Mouse (Mus musculus) midbrain, postnatal 0 days (tissue): Measurements from ENCODE around the gene Negr1. TPM values are rescaled to one million over a fixed set of nuclear protein-coding genes. Genes with fewer than 3 reads are reported as not detected.

Experiments used
- ATAC-seq: fragments of 200-750 bp; cut with Nextera tagmentation; 2 replicates; pipeline ENCODE4 v1.8.0; 2017; ENCODE audit warnings: moderate number of reproducible peaks, mild to moderate bottlenecking, moderate TSS enrichment, moderate library complexity; ENCODE audit not compliant: low FRiP score
- DNase-seq: peaks from one replicate; pipeline ENCODE4 v3.0.0-alpha.2; 2015; ENCODE audit warnings: low spot score
- H3K27ac ChIP-seq: fragments of 300-500 bp; sonication (generic); 2 replicates; pipeline ENCODE4 v1.5.1; 2014; ENCODE audit warnings: low read depth, mild to moderate bottlenecking, low read length, mixed read lengths
- H3K27me3 ChIP-seq: fragments of 300-500 bp; sonication (generic); 2 replicates; pipeline ENCODE4 v1.6.1; 2014; ENCODE audit warnings: low read length, control low read depth, mixed read lengths; ENCODE audit not compliant: insufficient read depth
- H3K36me3 ChIP-seq: fragments of 300-500 bp; sonication (generic); 2 replicates; pipeline ENCODE4 v1.6.1; 2014; ENCODE audit warnings: low read length, control low read depth, mixed read lengths; ENCODE audit not compliant: insufficient read depth
- H3K4me1 ChIP-seq: fragments of 300-500 bp; sonication (generic); 2 replicates; pipeline ENCODE4 v1.6.1; 2014; ENCODE audit warnings: mild to moderate bottlenecking, control low read depth, antibody characterized with exemption, low read length, mixed read lengths; ENCODE audit not compliant: insufficient read depth
- H3K4me2 ChIP-seq: fragments of 300-500 bp; sonication (generic); 2 replicates; pipeline ENCODE4 v1.6.1; 2014; ENCODE audit warnings: low read depth, mild to moderate bottlenecking, low read length, mixed read lengths; ENCODE audit not compliant: poor library complexity, severe bottlenecking
- H3K4me3 ChIP-seq: fragments of 300-500 bp; sonication (generic); 2 replicates; pipeline ENCODE4 v1.5.1; 2014; ENCODE audit warnings: low read depth, mild to moderate bottlenecking, low read length, moderate library complexity
- H3K9ac ChIP-seq: fragments of 300-500 bp; sonication (generic); replicated peaks from 2 replicates; pipeline ENCODE4 v1.6.1; 2014; ENCODE audit warnings: mild to moderate bottlenecking, low read length, moderate library complexity, mixed read lengths; ENCODE audit not compliant: poor library complexity, severe bottlenecking
- H3K9me3 ChIP-seq: fragments of 300-500 bp; sonication (generic); 2 replicates; pipeline ENCODE4 v1.6.1; 2016; ENCODE audit warnings: low read length, control low read depth
- CTCF ChIP-seq: IDR thresholded peaks from 2 replicates; pipeline ENCODE4 v1.5.1; 2016; ENCODE audit warnings: antibody characterized with exemption, mild to moderate bottlenecking
- WGBS: fragments of 180-500 bp; shearing (Covaris S2); extraction: QIAGEN DNeasy Blood & Tissue Kit; methylation state at CpG from one replicate; pipeline ENCODE4 v1.1.7; 2014; 5-methylcytosine and 5-hydroxymethylcytosine counted together
- polyA plus RNA-seq: library from polyadenylated mRNA; unstranded; fragments of >200 nt; fragmentation: Nextera tagmentation; extraction: Ambion mirVana; gene quantifications from 2 replicates; pipeline ENCODE4 v1.2.1, GENCODE M21; 2015
- total RNA-seq: library from RNA; depleted of rRNA; stranded (reverse); fragments of >200 nt; gene quantifications from 2 replicates; pipeline ENCODE4 v1.2.3, GENCODE M21; 2014

Gene Negr1
- total and polyA plus RNA-seq, 2 experiments from 2014 or later, result 80.2 to 180 TPM

DNA sequence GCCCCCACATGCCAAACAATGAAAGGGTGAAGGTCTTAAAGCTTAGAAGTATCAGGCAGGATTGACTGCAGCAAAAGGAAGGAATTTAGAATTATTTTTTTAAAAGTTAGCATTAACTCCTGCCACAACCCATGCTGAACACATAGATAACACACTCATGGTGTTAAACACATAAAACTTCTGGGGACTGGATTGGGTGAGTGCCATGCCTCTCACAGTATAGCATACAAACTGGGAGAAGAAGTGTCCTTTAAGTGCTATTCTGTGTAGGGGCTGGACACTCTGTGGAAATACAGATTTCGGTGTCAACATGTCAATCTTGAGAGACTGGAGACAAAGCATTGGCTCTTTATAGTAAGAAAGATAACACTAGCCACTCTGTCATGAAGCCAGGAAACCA is 519.0 kb downstream of the Negr1 start:
- WGBS, result 100% methylated on average over 1 of the region's 1 CpGs
- Histone ChIP-seq H3K36me3 (no peaks in the 10 kb centered on the region), H3K4me3 (no peak overlapping the region), H3K9ac (no peak overlapping the region), H3K4me2 (no peak overlapping the region), H3K27ac (no peak overlapping the region), H3K27me3 (no peaks in the 10 kb centered on the region), H3K4me1 (no peaks in the 10 kb centered on the region), H3K9me3 (no peaks in the 10 kb centered on the region)
- DNase-seq (no peak), ATAC-seq (no peak)
- TF ChIP-seq CTCF, result no peak

DNA sequence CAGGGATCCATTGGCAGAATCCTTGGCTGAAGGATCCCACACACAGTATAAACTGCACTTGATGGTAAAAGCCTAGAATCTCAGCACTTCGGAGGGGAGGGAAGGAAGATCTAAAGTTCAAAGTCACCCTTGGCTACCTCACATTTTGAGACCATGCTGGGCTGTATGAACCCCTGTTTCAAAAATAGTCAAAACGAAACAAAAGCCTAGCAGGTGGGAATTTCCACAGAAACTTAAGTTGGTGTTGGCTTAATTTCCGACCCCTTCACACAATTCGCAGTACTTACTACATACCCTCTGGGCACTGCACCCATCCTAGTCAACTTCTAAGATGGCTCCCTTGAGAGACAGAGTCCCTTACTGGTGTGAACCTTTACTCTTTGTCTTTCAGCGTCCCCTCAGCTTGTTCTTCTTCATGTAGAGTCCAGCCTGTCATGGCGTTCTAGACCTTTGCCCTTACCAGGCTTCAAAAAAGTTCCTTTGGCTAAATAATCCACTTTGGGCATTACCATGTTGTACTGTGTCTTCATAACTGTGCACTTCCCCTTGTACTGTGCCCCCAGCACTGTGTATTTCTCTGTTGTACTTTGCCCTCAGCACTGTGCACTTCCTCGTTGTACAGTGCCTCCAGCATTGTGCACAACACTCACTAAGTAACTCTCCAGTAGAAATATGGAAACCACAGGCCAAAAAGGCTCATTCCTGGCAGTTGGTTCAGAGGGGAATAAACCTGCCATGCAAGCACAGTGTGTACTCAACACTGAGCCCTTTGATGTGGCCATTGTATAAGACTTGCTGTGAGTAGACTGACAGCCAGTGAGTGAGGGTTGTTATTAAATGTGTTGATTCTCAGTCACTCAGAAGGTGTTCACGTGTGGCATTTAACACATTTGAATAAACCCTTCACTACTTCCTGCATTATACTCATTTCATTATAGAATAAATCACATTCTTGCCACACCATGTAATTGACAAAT is 521.5 kb downstream of the Negr1 start:
- Histone ChIP-seq H3K27me3 (no peaks in the 10 kb centered on the region), H3K4me2 (no peak overlapping the region), H3K36me3 (no peaks in the 10 kb centered on the region), H3K9ac (no peak overlapping the region), H3K4me3 (no peak overlapping the region), H3K4me1 (no peaks in the 10 kb centered on the region), H3K9me3 (no peaks in the 10 kb centered on the region), H3K27ac (no peak overlapping the region)
- no peak for DNase-seq
- 79% methylated on average over 8 of the region's 8 CpGs for WGBS
- TF ChIP-seq CTCF, result no peak
- no peak for ATAC-seq

DNA sequence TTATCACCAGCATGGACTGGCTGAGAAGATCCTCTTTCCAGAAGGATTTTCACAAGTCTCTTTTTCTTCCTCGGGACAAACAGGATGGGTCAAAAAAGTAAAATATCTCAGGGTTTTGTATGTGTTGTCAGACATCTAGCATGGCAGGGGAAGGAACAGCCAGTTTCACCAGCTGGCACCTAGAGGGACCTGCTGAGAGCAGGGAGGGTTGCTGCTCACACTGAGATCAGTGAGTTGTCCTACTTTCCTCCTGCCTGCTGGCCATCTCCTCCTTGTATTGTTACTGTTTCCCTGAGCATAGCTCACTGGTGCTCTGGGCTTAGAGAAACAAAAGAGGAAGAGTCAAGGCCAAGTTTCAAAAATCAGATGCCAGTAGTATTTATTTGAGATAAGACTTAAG is 523.6 kb downstream of the Negr1 start:
- H3K36me3 ChIP-seq, result no peaks in the 10 kb centered on the region
- H3K9me3 ChIP-seq, result no peaks in the 10 kb centered on the region
- no peak for ATAC-seq
- no peaks in the 10 kb centered on the region for H3K27me3 ChIP-seq
- H3K4me1 ChIP-seq, result no peaks in the 10 kb centered on the region
- DNase-seq, result no peak
- no peak overlapping the region for H3K4me3 ChIP-seq
- no peak overlapping the region for H3K27ac ChIP-seq
- H3K4me2 ChIP-seq, result no peak overlapping the region
- 96% methylated on average over 1 of the region's 1 CpGs for WGBS
- TF ChIP-seq CTCF, result no peak
- no peak overlapping the region for H3K9ac ChIP-seq

DNA sequence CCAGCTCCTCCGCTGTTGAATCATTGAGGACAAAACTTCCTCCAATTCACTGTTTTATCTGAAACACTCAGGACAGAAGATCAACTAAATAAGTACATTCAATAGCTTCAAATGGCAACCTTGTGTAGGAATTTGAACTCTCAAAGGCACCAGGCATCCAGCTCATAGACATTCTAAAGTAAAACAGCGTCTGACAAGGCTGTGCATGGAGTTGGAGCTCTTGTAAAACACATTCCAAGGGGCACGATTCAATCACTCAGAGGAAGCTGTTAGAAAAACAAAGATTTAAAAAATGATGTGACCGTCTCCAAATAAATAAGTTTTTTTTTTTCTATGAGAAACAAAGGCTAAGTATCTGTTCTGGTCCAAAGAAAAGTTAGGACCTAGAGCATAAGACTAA is 528.5 kb downstream of the Negr1 start:
- Histone ChIP-seq H3K4me1 (no peaks in the 10 kb centered on the region), H3K4me2 (no peak overlapping the region), H3K27me3 (no peaks in the 10 kb centered on the region), H3K27ac (no peak overlapping the region), H3K9ac (no peak overlapping the region), H3K36me3 (no peaks in the 10 kb centered on the region), H3K9me3 (no peaks in the 10 kb centered on the region), H3K4me3 (no peak overlapping the region)
- TF ChIP-seq CTCF, result no peak
- WGBS, result 74% methylated on average over 4 of the region's 4 CpGs
- DNase-seq (no peak), ATAC-seq (no peak)

DNA sequence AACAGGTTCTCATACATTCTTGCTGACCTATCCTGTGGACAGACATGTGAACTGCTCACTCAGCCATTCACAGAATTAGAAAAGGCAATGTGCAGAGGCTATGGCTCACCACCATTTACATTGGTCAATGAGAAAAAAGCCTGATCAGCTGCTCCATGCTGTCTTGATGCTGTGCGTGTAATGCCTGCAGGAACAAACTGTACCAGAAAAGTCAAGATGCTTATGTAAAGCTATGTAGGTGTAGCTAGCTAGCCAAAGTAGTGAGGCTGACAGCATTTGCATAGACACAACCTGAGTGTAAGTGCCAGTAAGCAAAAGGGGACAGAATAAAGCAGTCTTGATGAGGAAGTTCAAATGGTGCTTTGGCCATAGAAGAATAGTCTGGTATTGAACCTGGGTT is 534.7 kb downstream of the Negr1 start:
- no peak for DNase-seq
- Histone ChIP-seq H3K4me3 (no peak overlapping the region), H3K27ac (no peak overlapping the region), H3K4me1 (no peaks in the 10 kb centered on the region), H3K4me2 (no peak overlapping the region), H3K27me3 (no peaks in the 10 kb centered on the region), H3K9me3 (no peaks in the 10 kb centered on the region), H3K9ac (no peak overlapping the region), H3K36me3 (no peaks in the 10 kb centered on the region)
- TF ChIP-seq CTCF, result no peak
- ATAC-seq, result no peak
- WGBS, result 95% methylated on average over 1 of the region's 1 CpGs

DNA sequence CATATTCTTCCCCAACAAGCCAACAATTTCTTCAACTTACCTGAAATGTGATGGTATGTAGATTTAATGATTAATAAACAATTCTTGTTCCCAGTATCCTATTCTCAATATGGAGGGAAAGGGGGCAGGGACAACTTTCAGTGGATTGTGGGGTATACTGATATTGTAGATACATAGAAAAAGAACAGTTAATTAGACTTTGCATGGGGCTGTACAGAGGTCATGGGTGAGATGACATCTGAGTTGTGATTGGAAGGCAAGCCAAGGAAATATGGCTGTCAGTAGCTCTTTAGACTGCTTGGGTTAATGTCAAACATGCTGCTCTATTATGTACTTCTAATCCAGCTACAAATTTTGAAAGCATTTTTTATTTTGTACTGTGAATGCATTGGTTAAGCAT is 535.9 kb downstream of the Negr1 start:
- TF ChIP-seq CTCF, result no peak
- ATAC-seq, result no peak
- Histone ChIP-seq H3K4me1 (no peaks in the 10 kb centered on the region), H3K27ac (no peak overlapping the region), H3K4me2 (no peak overlapping the region), H3K4me3 (no peak overlapping the region), H3K36me3 (no peaks in the 10 kb centered on the region), H3K9ac (no peak overlapping the region), H3K9me3 (no peaks in the 10 kb centered on the region), H3K27me3 (no peaks in the 10 kb centered on the region)
- DNase-seq, result no peak
